Mouse (Mus musculus) embryonic fibroblast, embryonic 13.5 days (primary cell): Measurements from ENCODE around the gene Thbd. TPM values are rescaled to one million over a fixed set of nuclear protein-coding genes. Genes with fewer than 3 reads are reported as not detected.
A peak's percentile ranks its signal among the peaks of the same experiment; 100 is the strongest.

ENCODE experiments used
- H3K27ac ChIP-seq: 2 replicates; pipeline ENCODE4 v1.5.1; 2012; ENCODE audit warnings: low read length, control low read depth, inconsistent platforms; ENCODE audit not compliant: insufficient read depth
- H3K4me1 ChIP-seq: 2 replicates; pipeline ENCODE4 v1.6.1; 2011; ENCODE audit warnings: low read length; ENCODE audit not compliant: control insufficient read depth, insufficient read depth
- H3K4me3 ChIP-seq: 2 replicates; pipeline ENCODE4 v1.5.1; 2011; ENCODE audit warnings: mild to moderate bottlenecking, control low read depth, low read length; ENCODE audit not compliant: insufficient read depth
- CTCF ChIP-seq: IDR thresholded peaks from 2 replicates; pipeline ENCODE4 v1.5.1; 2011; ENCODE audit warnings: mild to moderate bottlenecking, control low read depth, low read length, moderate library complexity, borderline replicate concordance; ENCODE audit not compliant: insufficient read depth
- POLR2A ChIP-seq: IDR thresholded peaks from 2 replicates; pipeline ENCODE4 v1.6.1; 2011; ENCODE audit warnings: low read depth, mild to moderate bottlenecking, control low read depth, low read length, moderate library complexity
- polyA plus RNA-seq: library from polyadenylated mRNA; stranded (reverse); fragments of >200 nt; gene quantifications from 2 replicates; pipeline ENCODE4 v1.2.4, GENCODE M21; 2011; ENCODE audit warnings: low read depth; ENCODE audit not compliant: missing spikeins, insufficient read length

Thbd gene
- polyA plus RNA-seq, 1 experiment, result 66.5 TPM

- no peak overlapping the region for H3K27ac ChIP-seq
- H3K4me3 ChIP-seq, result no peak overlapping the region
- H3K4me1 ChIP-seq, result peaks cover 16% of the 10 kb centered on the region
- no peak for TF ChIP-seq POLR2A
- TF ChIP-seq CTCF, result no peak
These were observed 14.1 kb downstream of the Thbd start for GRCm38 (mm10) chr2:148393846-148394245.

GRCm38 (mm10) chr2:148393149-148393548, 14.8 kb downstream of the Thbd start:
- no peak overlapping the region for H3K27ac ChIP-seq
- peaks cover 11% of the 10 kb centered on the region for H3K4me1 ChIP-seq
- TF ChIP-seq CTCF (no peak), POLR2A (no peak)
- no peak overlapping the region for H3K4me3 ChIP-seq

GRCm38 (mm10) chr2:148387652-148388581, 20.1 kb downstream of the Thbd start:
- Histone ChIP-seq H3K27ac (no peak overlapping the region), H3K4me1 (no peaks in the 10 kb centered on the region), H3K4me3 (no peak overlapping the region)
- TF ChIP-seq CTCF (no peak), POLR2A (no peak)

- TF ChIP-seq CTCF (no peak), POLR2A (no peak)
- no peak overlapping the region for H3K27ac ChIP-seq
- H3K4me3 ChIP-seq, result no peak overlapping the region
- no peaks in the 10 kb centered on the region for H3K4me1 ChIP-seq
These were observed 21.1 kb downstream of the Thbd start for GRCm38 (mm10) chr2:148386927-148387326.

- TF ChIP-seq CTCF (no peak), POLR2A (no peak)
- H3K4me3 ChIP-seq, result no peak overlapping the region
- H3K27ac ChIP-seq, result no peak overlapping the region
- H3K4me1 ChIP-seq, result no peaks in the 10 kb centered on the region
These were observed 21.5 kb downstream of the Thbd start for GRCm38 (mm10) chr2:148386476-148386875.

- TF ChIP-seq CTCF, result no peak
- no peak for TF ChIP-seq POLR2A
- H3K4me1 ChIP-seq, result no peaks in the 10 kb centered on the region
These were observed 26.9 kb downstream of the Thbd start for GRCm38 (mm10) chr2:148381076-148381475.

GRCm38 (mm10) chr2:148379899-148380413, 28.0 kb downstream of the Thbd start:
- no peak overlapping the region for H3K4me3 ChIP-seq
- H3K4me1 ChIP-seq, result 0 out of 2 replicates have a peak, but pooled peaks cover under 1% of the 10 kb centered on the region
- TF ChIP-seq POLR2A, result no peak
- TF ChIP-seq CTCF, result no peak
- H3K27ac ChIP-seq, result no peak overlapping the region

More at GRCm38 (mm10) chr2:148381076-148381475, 26.9 kb downstream of the Thbd start:
- Histone ChIP-seq H3K27ac (no peak overlapping the region), H3K4me3 (no peak overlapping the region)

GRCm38 (mm10) chr2:148378817-148379342, 29.1 kb downstream of the Thbd start:
- Histone ChIP-seq H3K27ac (no peak overlapping the region), H3K4me3 (no peak overlapping the region), H3K4me1 (0 out of 2 replicates have a peak, but pooled peaks cover 2% of the 10 kb centered on the region)
- TF ChIP-seq POLR2A, result no peak
- no peak for TF ChIP-seq CTCF

GRCm38 (mm10) chr2:148375326-148376150, 32.5 kb downstream of the Thbd start:
- H3K4me1 ChIP-seq, result peaks cover 10% of the 10 kb centered on the region; the same call in 1 of the 2 replicates
- H3K27ac ChIP-seq, result no peak overlapping the region
- TF ChIP-seq POLR2A (no peak), CTCF (peak; percentile 56; the same call in 1 of the 2 replicates)
- H3K4me3 ChIP-seq, result no peak overlapping the region
